Mouse (Mus musculus) cerebellum, adult 9-11 months (tissue): ENCODE measurements around the gene Eng.

Experiments
- DNase-seq: peaks from one replicate; pipeline ENCODE4 v3.0.0; 2022

Eng gene

DNA sequence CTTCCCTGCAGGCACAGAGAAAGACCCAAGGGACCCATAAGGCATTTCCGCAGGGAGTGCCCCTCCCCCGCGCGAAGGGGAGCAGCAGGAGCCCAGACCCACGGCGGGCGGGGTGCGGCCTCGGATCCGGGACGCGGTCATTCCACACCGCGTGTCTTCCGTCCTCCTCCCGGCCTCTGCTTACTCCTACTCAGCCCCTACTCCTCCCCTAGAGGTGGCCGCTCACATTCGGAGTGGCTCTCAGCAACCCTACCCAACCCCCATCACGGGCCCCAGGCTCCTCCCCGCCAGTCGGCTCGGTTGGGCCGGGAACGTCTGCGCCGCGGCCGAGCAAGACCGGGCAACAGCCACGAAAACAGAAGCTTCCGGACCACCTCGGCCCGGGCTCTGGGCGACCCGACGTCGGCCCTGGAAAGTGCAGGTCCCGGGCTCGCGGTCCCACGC, 65.7 kb downstream of the Eng start:
- DNase-seq = peak; percentile 82

DNA sequence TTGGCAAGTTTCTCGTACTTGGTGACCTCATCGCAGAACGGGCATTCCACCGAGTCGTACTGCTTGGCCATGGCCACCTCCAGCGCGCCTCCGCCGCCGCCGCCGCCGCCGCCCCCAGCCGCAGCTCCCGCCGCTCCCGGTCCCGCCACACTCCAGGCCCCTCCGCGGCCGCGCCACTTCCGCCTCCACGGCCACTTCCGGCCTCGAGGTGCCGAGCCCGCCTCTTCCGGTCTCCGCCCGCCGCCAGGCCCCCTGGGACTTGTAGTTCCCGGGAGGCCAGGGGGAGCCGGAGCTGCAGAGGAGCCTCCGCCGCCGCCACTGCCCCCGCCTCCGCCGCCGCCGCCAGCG, 66.2 kb downstream of the Eng start:
- peak; percentile 95 for DNase-seq

GRCm38 (mm10) chr2:32712934-32713817, 66.8 kb downstream of the Eng start, which contains the start of gene Cdk9:
Cdk9 (minus strand) TSS chr2:32713076.
- DNase-seq = peak; percentile 95

DNA sequence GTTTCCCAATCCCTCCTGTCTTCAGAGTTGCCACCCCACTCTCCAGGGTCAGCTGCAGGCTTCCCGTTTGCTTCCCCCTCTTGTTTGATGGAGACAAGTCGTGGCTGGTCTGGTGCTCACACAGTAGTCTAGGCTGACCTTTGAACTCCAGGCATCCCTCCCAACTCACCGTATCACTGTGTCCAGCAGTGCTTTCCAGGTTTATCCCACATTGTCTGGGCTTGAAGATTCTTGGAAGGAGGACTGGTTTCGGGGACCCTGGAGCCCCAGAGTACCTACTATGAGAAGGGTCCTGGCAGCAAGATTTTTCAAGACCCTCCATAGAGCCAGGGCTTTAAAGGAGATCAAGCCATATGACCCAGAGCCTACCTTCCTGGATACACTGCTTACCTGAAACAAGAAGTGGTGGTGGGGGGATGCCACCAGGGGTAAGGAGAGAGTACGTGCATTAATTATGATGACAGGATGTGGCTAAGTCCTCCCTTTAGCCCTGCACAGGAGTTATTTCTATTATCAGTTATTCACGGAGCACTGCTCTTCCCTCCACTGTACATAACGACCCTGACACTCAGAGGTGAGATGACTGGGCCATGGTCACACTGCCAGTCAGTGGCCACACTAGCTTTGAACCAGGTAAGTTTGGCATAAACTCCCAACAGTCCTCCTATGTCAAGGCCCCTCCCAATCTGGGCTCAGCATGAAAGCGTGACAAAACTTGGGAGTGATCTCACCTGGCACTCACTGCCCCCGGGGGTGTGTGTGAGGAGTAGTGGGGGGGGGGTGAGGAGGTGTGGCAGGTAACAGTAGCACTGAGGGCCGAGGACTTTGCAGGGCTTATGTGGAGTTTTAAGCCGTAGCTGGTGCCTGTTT, 68.0 kb downstream of the Eng start:
- peak; percentile 73 for DNase-seq

DNA sequence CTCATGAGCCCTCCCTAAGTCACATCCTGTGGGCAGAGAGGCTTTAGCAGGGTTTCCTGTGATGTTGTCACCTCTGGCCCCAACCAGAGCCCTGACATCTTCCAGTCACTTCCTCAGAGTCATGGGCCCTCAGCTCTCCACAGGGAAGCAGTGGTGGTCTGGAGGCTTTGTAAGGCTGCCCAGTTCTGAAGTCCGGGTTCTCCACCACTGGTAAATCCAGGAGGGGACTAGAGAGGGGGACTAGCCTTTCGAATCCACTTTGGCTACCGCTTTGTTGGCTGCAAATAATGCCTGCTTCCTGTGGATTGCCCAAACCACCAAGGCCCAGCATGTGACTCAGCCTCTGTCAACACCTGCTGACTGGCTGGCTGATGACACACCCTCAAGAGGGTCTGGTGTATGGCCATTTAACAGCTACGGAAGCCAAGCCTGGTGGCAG, 68.6 kb downstream of the Eng start:
- DNase-seq = peak; percentile 68

GRCm38 (mm10) chr2:32718761-32719160, 72.4 kb downstream of the Eng start:
- no peak for DNase-seq

GRCm38 (mm10) chr2:32720053-32720452, 73.7 kb downstream of the Eng start:
- no peak for DNase-seq

- DNase-seq = no peak
These were observed 74.4 kb downstream of the Eng start, which contains the start of gene Sh2d3c for GRCm38 (mm10) chr2:32720681-32721229. Sh2d3c (plus strand) TSS chr2:32721055.

GRCm38 (mm10) chr2:32722046-32722445, 75.7 kb downstream of the Eng start:
- no peak for DNase-seq

DNA sequence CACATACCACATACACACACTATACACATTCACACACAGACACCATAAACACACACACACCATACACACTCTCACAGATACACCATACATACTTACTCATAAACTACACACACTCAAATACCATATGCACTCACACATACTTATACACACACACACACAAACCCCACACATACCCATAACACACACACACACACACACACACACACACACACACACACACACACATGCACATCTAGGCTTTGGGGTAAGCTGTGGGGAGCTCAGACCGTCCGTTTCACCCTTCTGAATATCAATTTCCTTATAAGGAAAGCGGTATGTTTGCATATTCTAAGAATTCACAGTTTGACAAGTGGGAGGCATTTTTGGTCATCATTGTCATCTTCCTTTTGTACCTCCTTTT, 76.2 kb downstream of the Eng start:
- no peak for DNase-seq

- DNase-seq = no peak
These were observed 77.8 kb downstream of the Eng start for GRCm38 (mm10) chr2:32724149-32724548.

- DNase-seq = no peak
These were observed 78.7 kb downstream of the Eng start for GRCm38 (mm10) chr2:32724832-32725790.

- DNase-seq = peak; percentile 94
These were observed 81.0 kb downstream of the Eng start for GRCm38 (mm10) chr2:32727435-32727834.

- DNase-seq = no peak
These were observed 82.1 kb downstream of the Eng start for GRCm38 (mm10) chr2:32728463-32728862.

DNA sequence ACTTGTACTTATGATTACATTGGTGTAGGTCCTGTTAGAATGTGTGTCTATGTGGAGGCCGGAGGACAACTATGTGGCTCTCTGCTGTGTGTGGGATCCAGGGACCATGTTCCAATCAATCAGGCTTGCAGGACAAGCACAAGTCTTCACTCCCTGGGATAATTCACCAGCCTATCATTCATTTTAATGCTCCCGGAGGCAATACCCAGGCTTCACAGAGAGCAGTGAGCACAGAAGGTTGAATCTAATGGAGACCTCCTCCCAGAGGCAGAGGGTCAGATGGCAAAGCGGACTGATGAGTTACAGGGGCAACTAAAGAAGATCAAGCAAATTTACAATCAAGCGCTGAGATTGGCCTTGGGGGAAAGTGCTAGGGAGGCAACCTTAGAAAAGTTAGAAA, 83.2 kb downstream of the Eng start:
- no peak for DNase-seq

DNA sequence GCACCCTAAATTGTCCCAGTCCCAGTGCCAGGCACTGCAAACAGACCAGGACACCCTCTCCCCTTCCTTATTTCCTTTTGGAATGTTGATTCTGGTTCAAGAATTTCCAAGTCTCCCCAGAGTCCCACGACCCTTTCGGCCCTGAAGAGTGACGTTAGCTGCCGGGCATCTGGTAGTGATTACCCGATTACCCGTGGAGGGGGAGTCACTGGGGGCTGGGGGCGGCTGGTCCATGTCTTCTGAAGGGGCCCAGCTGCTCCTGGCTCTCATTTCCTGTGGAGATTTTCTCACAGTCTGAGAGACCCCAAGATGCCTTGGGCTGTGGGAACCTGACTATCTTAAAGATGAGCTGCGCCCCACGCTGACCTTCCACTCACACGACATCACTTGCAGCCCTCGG, 84.5 kb downstream of the Eng start:
- no peak for DNase-seq

GRCm38 (mm10) chr2:32731911-32732310, 85.5 kb downstream of the Eng start:
- DNase-seq = no peak
